Mouse (Mus musculus) liver, adult 2 months (tissue): Measurements from ENCODE around the gene Nrcam.

ENCODE experiments used
- CTCF ChIP-seq: fragments of 200-500 bp; IDR thresholded peaks from 2 replicates; pipeline ENCODE4 v1.5.1; 2011; ENCODE audit warnings: low read depth, low read length, control low read depth
- POLR2A ChIP-seq: fragments of 200-500 bp; IDR thresholded peaks from 2 replicates; pipeline ENCODE4 v1.6.1; 2011; ENCODE audit warnings: low read length, control low read depth; ENCODE audit not compliant: insufficient read depth; ENCODE audit errors: extremely low read depth

DNA sequence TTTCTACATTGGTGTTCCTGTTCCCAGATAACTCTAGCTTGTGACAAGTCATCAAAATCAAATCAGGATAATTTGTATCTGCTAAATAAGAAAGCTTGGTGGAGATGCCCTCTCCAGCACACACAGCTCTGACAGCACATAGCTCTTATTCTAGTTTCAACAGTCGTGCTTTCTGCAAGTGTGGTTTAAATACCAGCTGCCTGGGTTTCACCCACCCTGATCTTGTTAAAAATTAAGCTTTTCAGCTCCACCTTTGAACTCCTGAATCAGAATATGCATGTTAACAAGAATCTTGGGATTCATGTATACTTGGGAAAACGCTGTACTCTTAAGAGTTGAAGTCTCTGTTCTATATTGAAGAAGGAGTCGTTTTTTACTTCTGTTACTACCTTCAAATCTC lies 66.2 kb downstream of the Nrcam start:
- TF ChIP-seq CTCF = no peak
- no peak for TF ChIP-seq POLR2A
